Mouse (Mus musculus): ENCODE results near the gene Sbpl. TPM values are rescaled to one million over a fixed set of nuclear protein-coding genes. Genes with fewer than 3 reads are reported as not detected.
"Not testable (repeated sequence)": the region's sequence is repeated elsewhere in the genome, so short reads cannot be mapped to it uniquely, and the experiment has no call there.

The Sbpl gene
- polyA plus RNA-seq, 1 experiment from 2014 or later = not detected

DNA sequence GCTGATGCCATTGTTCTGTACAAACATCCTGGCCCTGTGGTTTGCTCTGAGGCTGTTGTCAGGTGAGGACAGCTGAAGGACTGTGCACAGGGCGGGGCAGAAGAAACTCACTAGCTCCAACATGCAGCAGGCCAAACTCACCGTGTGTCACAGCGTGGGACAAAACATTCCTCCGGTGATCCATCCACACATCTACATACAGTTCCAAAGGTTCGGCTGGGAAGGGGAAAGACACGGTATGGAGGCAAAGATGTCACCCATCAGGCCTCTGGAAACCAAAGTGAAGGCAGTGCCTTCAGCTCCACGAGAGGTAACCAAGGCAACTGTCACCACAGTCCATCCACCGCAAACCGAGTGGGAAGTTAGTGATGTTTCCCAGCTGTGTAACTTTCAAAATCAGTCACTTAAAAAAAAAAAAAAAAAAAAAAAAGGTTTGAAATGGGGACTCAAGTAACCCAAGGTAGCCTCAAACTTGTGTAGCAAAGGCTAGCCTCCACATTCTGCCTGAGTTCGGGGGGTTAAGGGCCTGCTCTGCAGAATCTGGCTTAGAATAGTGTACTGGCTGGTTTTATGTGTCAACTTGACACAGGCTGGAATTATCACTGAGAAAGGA is 25.3 kb upstream of the Sbpl start, which contains the start of gene Prss30:
Gene Prss30, minus strand, starts transcription at position 270 of the 613 bp plus-strand sequence.
- Histone ChIP-seq H3K27ac (no peak within 1 kb of the TSS), H3K4me1 (peaks cover 6% of the 10 kb centered on the region), H3K27me3 (ENCODE audit: low read depth, poor library complexity, severe bottlenecking) (no peaks in the 10 kb centered on the region), H3K4me3 (no peak within 1 kb of the TSS), H3K9me3 (replicated peaks) (no peaks in the 10 kb centered on the region), H3K36me3 (no peaks in the 10 kb centered on the region)
- WGBS = 83% methylated on average over 10 of the region's 10 CpGs
- DNase-seq (ENCODE audit: low spot score) = no peak

DNA sequence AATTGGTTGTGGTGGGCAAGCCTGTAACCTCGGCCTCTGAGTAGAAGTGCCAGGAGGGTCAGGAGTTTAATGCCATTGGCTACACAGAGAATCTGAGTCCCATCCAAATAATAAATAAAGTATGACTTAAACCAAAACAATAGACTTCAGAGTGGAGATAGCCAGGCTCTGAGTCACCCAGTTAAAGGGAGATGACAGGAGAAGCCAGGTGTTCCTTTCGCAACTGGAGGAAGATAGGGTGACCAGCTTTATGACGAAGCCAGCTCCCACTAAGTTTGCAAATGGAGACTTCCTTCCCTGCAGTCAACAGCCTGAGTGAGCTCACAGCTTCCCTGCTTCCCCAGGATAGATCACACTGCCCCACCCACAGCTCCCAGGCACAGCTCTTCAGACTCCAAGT is 24.4 kb upstream of the Sbpl start:
- H3K36me3 ChIP-seq = no peaks in the 10 kb centered on the region
- no peaks in the 10 kb centered on the region for H3K9me3 ChIP-seq (replicated peaks)
- H3K27ac ChIP-seq = no peak overlapping the region
- no peak for DNase-seq (ENCODE audit: low spot score)
- H3K27me3 ChIP-seq (ENCODE audit: low read depth, poor library complexity, severe bottlenecking) = no peaks in the 10 kb centered on the region
- 61% methylated on average over 3 of the region's 3 CpGs for WGBS
- no peak overlapping the region for H3K4me3 ChIP-seq
- peaks cover 6% of the 10 kb centered on the region for H3K4me1 ChIP-seq

DNA sequence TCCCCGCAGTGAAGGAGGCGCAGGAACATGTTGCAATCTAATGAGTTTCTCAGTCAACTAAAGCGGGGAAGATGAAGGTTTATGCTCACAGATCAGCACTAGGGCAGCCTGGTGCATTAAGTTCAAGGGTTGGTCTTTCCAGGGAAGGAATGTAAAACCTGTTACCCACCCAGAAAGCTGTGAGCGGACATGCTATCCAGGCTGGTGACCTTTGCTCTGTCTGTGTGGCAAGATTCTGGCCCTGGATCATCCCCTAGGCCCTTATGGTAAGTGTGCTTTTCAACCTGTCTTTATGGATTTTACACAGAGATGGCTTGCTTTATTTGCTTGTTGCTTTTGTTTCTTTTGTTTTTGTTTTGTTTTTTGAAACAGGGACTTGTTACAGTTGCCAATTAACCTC is 21.6 kb upstream of the Sbpl start:
- DNase-seq (ENCODE audit: low spot score) = no peak
- 85% methylated on average over 4 of the region's 4 CpGs for WGBS

GRCm38 (mm10) chr17:23971315-23971714 is 16.2 kb upstream of the Sbpl start:
- 86% methylated on average over 9 of the region's 9 CpGs for WGBS
- no peak for DNase-seq (ENCODE audit: low spot score)
- H3K4me1 ChIP-seq = no peaks in the 10 kb centered on the region

More for the DNA sequence above, 21.6 kb upstream of the Sbpl start:
- Histone ChIP-seq H3K27ac (no peak overlapping the region), H3K4me1 (no peaks in the 10 kb centered on the region), H3K9me3 (replicated peaks) (no peaks in the 10 kb centered on the region), H3K4me3 (no peak overlapping the region), H3K36me3 (no peaks in the 10 kb centered on the region), H3K27me3 (ENCODE audit: low read depth, poor library complexity, severe bottlenecking) (no peaks in the 10 kb centered on the region)

GRCm38 (mm10) chr17:23969231-23969630 is 14.2 kb upstream of the Sbpl start:
- Histone ChIP-seq H3K36me3 (no peaks in the 10 kb centered on the region), H3K27me3 (ENCODE audit: low read depth, poor library complexity, severe bottlenecking) (no peaks in the 10 kb centered on the region), H3K4me1 (no peaks in the 10 kb centered on the region), H3K27ac (no peak overlapping the region), H3K9me3 (replicated peaks) (no peaks in the 10 kb centered on the region), H3K4me3 (no peak overlapping the region)
- peak; percentile 78 for DNase-seq (ENCODE audit: low spot score)
- WGBS = 9% methylated on average over 1 of the region's 1 CpGs

More at GRCm38 (mm10) chr17:23971315-23971714, 16.2 kb upstream of the Sbpl start:
- Histone ChIP-seq H3K36me3 (no peaks in the 10 kb centered on the region), H3K4me3 (no peak overlapping the region), H3K27me3 (ENCODE audit: low read depth, poor library complexity, severe bottlenecking) (no peaks in the 10 kb centered on the region), H3K27ac (no peak overlapping the region), H3K9me3 (replicated peaks) (no peaks in the 10 kb centered on the region)

- no peak for DNase-seq (ENCODE audit: low spot score)
- Histone ChIP-seq H3K27me3 (ENCODE audit: low read depth, poor library complexity, severe bottlenecking) (no peaks in the 10 kb centered on the region), H3K4me1 (no peaks in the 10 kb centered on the region), H3K9me3 (replicated peaks) (no peaks in the 10 kb centered on the region), H3K36me3 (no peaks in the 10 kb centered on the region), H3K27ac (no peak overlapping the region), H3K4me3 (no peak overlapping the region)
- 53% methylated on average over 2 of the region's 2 CpGs for WGBS
Observed at GRCm38 (mm10) chr17:23968780-23969179, 13.7 kb upstream of the Sbpl start.

DNA sequence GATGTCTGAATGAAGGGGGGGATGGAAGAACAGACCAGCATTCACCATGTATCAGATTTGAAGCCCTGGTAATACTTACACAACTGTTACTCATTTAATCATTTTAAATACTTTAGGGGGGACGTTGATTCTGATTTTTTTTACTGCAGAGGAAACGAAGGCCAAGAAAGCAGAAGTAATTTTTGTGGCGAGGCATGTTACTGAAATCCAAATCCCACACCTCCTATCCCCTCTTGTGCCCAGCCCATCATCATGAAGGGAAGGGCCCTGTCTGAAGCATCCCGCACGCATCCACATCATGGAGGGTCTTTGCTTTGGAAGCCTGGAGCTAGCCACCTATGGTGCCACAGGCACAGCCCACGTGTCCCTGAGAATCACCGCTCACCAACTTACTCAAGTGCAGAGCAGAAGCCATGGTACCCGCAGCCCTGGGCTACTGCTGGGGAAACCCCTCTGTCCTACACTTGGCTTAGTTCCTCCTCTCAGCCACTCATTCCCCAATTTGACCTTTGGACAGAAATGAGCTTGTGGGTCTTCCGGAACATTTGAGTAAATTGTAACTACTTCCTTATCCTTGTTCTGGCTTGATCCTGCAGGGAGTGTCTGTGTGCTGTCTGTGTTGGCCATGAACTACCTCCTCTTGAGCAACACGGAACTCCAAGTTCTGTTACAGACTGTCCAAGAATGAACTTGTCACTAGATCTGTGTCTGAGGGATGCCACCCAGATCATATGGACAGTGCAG is 11.8 kb upstream of the Sbpl start:
- Histone ChIP-seq H3K4me1 (no peaks in the 10 kb centered on the region), H3K36me3 (no peaks in the 10 kb centered on the region), H3K4me3 (no peak overlapping the region), H3K27me3 (ENCODE audit: low read depth, poor library complexity, severe bottlenecking) (no peaks in the 10 kb centered on the region), H3K9me3 (replicated peaks) (no peaks in the 10 kb centered on the region), H3K27ac (no peak overlapping the region)
- 88% methylated on average over 10 of the region's 10 CpGs for WGBS
- DNase-seq (ENCODE audit: low spot score) = no peak

DNA sequence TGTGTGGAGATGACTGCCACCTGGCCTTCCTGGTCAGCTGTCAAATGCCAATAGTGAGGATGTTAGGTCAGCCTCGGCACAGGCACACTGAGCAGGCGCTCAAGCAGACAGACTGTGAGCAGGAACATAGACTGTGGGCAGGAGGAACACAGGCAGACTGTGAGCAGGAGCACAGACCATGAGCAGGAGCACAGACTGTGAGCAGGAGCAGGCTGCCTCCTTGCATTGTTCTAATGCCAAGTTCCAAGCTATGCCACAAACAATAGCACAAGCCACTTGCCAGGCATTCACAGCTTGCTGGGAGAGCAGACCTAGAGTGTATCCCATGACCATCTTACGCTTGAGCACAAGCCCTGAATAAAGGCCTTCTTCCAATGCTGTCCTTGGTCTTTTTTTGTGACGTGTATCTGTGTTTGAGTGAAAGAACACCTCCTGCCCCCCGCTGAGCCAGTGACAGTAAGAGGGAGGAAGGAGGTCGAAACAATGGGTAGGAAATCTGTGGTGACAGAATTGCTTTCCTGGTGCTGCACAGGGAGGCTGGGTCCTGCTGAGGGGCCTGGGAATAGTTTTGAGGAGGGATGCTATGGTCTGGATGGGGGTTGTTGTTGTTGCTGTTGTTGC is 10.8 kb upstream of the Sbpl start:
- DNase-seq (ENCODE audit: low spot score) = no peak
- Histone ChIP-seq H3K9me3 (replicated peaks) (no peaks in the 10 kb centered on the region), H3K27me3 (ENCODE audit: low read depth, poor library complexity, severe bottlenecking) (no peaks in the 10 kb centered on the region), H3K36me3 (no peaks in the 10 kb centered on the region), H3K27ac (no peak overlapping the region), H3K4me1 (no peaks in the 10 kb centered on the region), H3K4me3 (no peak overlapping the region)
- WGBS = 56% methylated on average over 6 of the region's 6 CpGs

GRCm38 (mm10) chr17:23961573-23962122 is 6.6 kb upstream of the Sbpl start:
- Histone ChIP-seq H3K4me1 (0 out of 2 replicates have a peak, but pooled peaks cover 6% of the 10 kb centered on the region), H3K9me3 (replicated peaks) (no peaks in the 10 kb centered on the region), H3K27me3 (ENCODE audit: low read depth, poor library complexity, severe bottlenecking) (no peaks in the 10 kb centered on the region), H3K4me3 (no peak overlapping the region), H3K27ac (no peak overlapping the region), H3K36me3 (no peaks in the 10 kb centered on the region)
- 80% methylated on average over 4 of the region's 4 CpGs for WGBS
- no peak for DNase-seq (ENCODE audit: low spot score)

DNA sequence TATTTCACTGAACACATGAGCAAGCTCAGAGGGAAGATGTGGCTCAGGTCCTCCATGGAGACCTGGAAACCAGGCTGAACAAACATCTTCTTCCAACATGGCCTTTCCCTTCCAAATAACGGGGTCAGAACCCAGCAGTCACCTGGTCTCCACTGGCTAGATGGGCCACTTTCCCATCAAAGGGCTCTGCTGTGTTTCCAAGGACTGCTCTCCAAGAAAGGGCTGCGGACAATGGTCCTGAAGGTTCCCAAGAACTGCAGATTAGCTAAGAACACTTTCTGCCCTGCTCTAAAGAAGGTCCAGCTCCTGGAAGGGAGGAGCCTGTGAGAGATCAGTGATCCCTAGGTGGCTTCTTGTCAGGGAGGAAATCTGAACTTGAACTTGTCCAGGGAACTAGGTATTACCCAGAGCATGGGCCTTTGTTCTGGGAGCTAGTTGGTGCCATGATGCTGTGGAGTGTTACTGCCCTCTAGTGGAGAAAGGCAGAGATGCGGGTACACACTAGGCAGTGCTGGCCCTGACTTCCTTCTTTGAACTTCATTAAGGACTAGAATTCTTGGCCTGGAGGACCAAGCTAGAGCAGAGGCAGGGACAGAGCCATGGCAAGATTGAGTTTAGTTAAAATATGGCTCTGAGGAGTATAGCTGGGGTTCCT is 5.1 kb upstream of the Sbpl start:
- H3K4me1 ChIP-seq = 0 out of 2 replicates have a peak, but pooled peaks cover 6% of the 10 kb centered on the region
- peak; percentile 85 for DNase-seq (ENCODE audit: low spot score)
- no peaks in the 10 kb centered on the region for H3K36me3 ChIP-seq
- no peaks in the 10 kb centered on the region for H3K9me3 ChIP-seq (replicated peaks)
- H3K27ac ChIP-seq = peak overlapping the region; percentile 85
- no peaks in the 10 kb centered on the region for H3K27me3 ChIP-seq (ENCODE audit: low read depth, poor library complexity, severe bottlenecking)
- no peak overlapping the region for H3K4me3 ChIP-seq
- WGBS = 38% methylated on average over 3 of the region's 3 CpGs

GRCm38 (mm10) chr17:23950828-23951227 is 4.2 kb downstream of the Sbpl start:
- H3K9me3 ChIP-seq (replicated peaks); H3K4me1 ChIP-seq; H3K36me3 ChIP-seq; H3K27me3 ChIP-seq (ENCODE audit: low read depth, poor library complexity, severe bottlenecking); H3K4me3 ChIP-seq; DNase-seq (ENCODE audit: low spot score); H3K27ac ChIP-seq: not testable (repeated sequence)
- 79% methylated on average over 4 of the region's 4 CpGs for WGBS

DNA sequence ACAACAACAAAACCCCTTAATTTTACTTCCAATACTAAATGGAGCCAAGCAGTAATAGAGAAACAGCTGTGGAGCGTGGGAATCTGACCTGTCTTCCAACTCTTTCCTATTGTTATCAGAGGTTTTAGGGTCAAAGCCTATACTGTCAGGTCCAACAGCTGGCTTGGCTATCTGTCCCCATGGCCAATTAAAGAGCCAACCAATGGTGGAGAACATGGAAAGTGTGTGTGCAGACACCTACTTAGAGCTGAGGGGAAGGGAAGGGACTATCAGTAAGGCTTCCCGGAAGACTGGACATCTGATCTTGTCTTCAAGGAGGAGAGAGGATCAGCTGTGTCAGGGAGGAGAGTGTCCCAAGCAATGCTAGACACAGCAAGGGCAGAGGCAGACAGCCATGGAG is 6.0 kb downstream of the Sbpl start:
- no peaks in the 10 kb centered on the region for H3K9me3 ChIP-seq (replicated peaks)
- WGBS = 91% methylated on average over 2 of the region's 2 CpGs

More for the DNA sequence above, 6.0 kb downstream of the Sbpl start:
- Histone ChIP-seq H3K4me1 (no peaks in the 10 kb centered on the region), H3K36me3 (no peaks in the 10 kb centered on the region), H3K27ac (no peak overlapping the region), H3K27me3 (ENCODE audit: low read depth, poor library complexity, severe bottlenecking) (no peaks in the 10 kb centered on the region), H3K4me3 (no peak overlapping the region)
- no peak for DNase-seq (ENCODE audit: low spot score)
